Mouse (Mus musculus) kidney, postnatal 0 days (tissue): ENCODE measurements around the gene Bri3. TPM values are rescaled to one million over a fixed set of nuclear protein-coding genes. Genes with fewer than 3 reads are reported as not detected.

Source experiments
- ATAC-seq: fragments of 200-750 bp; cut with Nextera tagmentation; replicated peaks from 2 replicates; pipeline ENCODE4 v1.8.0; 2017; ENCODE audit warnings: low read depth, moderate number of reproducible peaks, moderate TSS enrichment, moderate library complexity; ENCODE audit not compliant: low FRiP score
- DNase-seq: peaks from one replicate; pipeline ENCODE4 v3.0.0-alpha.2; 2016; ENCODE audit warnings: low spot score
- H3K27ac ChIP-seq: fragments of 300-500 bp; sonication (generic); 2 replicates; pipeline ENCODE4 v1.5.1; 2014; ENCODE audit warnings: mild to moderate bottlenecking
- H3K27me3 ChIP-seq: fragments of 300-500 bp; sonication (generic); 2 replicates; pipeline ENCODE4 v1.6.1; 2014; ENCODE audit warnings: low read length, mixed read lengths; ENCODE audit not compliant: insufficient read depth
- H3K36me3 ChIP-seq: fragments of 300-500 bp; sonication (generic); 2 replicates; pipeline ENCODE4 v1.6.1; 2014; ENCODE audit warnings: low read length, mixed read lengths; ENCODE audit not compliant: insufficient read depth
- H3K4me1 ChIP-seq: fragments of 300-500 bp; sonication (generic); replicated peaks from 2 replicates; pipeline ENCODE4 v1.6.1; 2014; ENCODE audit warnings: antibody characterized with exemption, low read length, mixed read lengths; ENCODE audit not compliant: insufficient read depth
- H3K4me2 ChIP-seq: fragments of 300-500 bp; sonication (generic); 2 replicates; pipeline ENCODE4 v1.6.1; 2014; ENCODE audit warnings: mild to moderate bottlenecking, low read length, moderate library complexity, mixed read lengths
- H3K4me3 ChIP-seq: fragments of 300-500 bp; sonication (generic); replicated peaks from 2 replicates; pipeline ENCODE4 v1.5.1; 2014; ENCODE audit warnings: low read depth, low read length
- H3K9ac ChIP-seq: fragments of 300-500 bp; sonication (generic); 2 replicates; pipeline ENCODE4 v1.6.1; 2014; ENCODE audit warnings: low read depth, low read length
- H3K9me3 ChIP-seq: fragments of 300-500 bp; sonication (generic); replicated peaks from 2 replicates; pipeline ENCODE4 v1.6.1; 2016; ENCODE audit warnings: low read length, inconsistent platforms, mixed read lengths
- CTCF ChIP-seq: IDR thresholded peaks from 2 replicates; pipeline ENCODE4 v1.5.1; 2016; ENCODE audit warnings: antibody characterized with exemption, low read depth, mild to moderate bottlenecking, moderate library complexity
- WGBS: fragments of 180-500 bp; shearing (Covaris S2); extraction: QIAGEN DNeasy Blood & Tissue Kit; methylation state at CpG from one replicate; pipeline ENCODE4 v1.1.7; 2014; 5-methylcytosine and 5-hydroxymethylcytosine counted together
- polyA plus RNA-seq: library from polyadenylated mRNA; unstranded; fragments of >200 nt; fragmentation: Nextera tagmentation; extraction: Ambion mirVana; gene quantifications from 2 replicates; pipeline ENCODE4 v1.2.1, GENCODE M21; 2015

Gene Bri3
- polyA plus RNA-seq, 1 experiment from 2014 or later: 224 TPM

GRCm38 (mm10) chr5:144394142-144394541 lies 149.9 kb downstream of the Bri3 start:
- H3K9ac ChIP-seq: no peak overlapping the region
- no peaks in the 10 kb centered on the region for H3K4me1 ChIP-seq
- no peak overlapping the region for H3K4me2 ChIP-seq
- no peak for DNase-seq
- no peaks in the 10 kb centered on the region for H3K27me3 ChIP-seq
- H3K36me3 ChIP-seq: no peaks in the 10 kb centered on the region
- no peak for ATAC-seq
- no peak for TF ChIP-seq CTCF
- H3K27ac ChIP-seq: no peak overlapping the region
- WGBS: 87% methylated on average over 2 of the region's 2 CpGs
- no peaks in the 10 kb centered on the region for H3K9me3 ChIP-seq
- H3K4me3 ChIP-seq: no peak overlapping the region

DNA sequence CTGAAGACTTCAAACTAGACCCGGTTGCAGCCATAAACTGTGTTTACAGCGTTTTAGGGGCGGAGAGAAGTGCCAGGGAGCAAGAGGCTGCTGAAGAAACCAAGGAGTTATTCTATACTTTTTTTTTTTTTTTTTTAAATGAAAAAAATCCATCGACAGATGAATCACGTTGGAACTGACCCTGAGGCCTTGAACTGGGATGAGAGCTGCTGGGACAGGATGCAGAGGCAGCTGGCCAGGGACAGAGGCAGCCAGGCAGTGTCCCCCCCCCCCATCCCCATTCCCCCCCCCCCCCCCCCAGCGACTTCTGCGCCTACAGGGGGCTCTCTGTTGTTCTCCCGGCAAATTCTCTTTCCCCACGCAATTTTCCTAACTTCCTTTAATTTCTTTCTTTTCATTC lies 153.3 kb downstream of the Bri3 start:
- H3K36me3 ChIP-seq: no peaks in the 10 kb centered on the region
- H3K4me1 ChIP-seq: no peaks in the 10 kb centered on the region
- H3K27me3 ChIP-seq: no peaks in the 10 kb centered on the region
- H3K4me3 ChIP-seq: no peak overlapping the region
- H3K27ac ChIP-seq: no peak overlapping the region
- no peaks in the 10 kb centered on the region for H3K9me3 ChIP-seq
- ATAC-seq (no peak), DNase-seq (peak; percentile 8)
- 6% methylated on average over 6 of the region's 9 CpGs for WGBS
- TF ChIP-seq CTCF: no peak
- H3K4me2 ChIP-seq: no peak overlapping the region
- no peak overlapping the region for H3K9ac ChIP-seq

GRCm38 (mm10) chr5:144400821-144401220 lies 156.6 kb downstream of the Bri3 start:
- no peak for ATAC-seq
- no peaks in the 10 kb centered on the region for H3K27me3 ChIP-seq
- no peak for TF ChIP-seq CTCF
- H3K36me3 ChIP-seq: no peaks in the 10 kb centered on the region
- WGBS: 55% methylated on average over 5 of the region's 5 CpGs
- H3K4me3 ChIP-seq: no peak overlapping the region
- DNase-seq: no peak
- no peaks in the 10 kb centered on the region for H3K9me3 ChIP-seq
- no peak overlapping the region for H3K9ac ChIP-seq
- H3K27ac ChIP-seq: no peak overlapping the region
- no peaks in the 10 kb centered on the region for H3K4me1 ChIP-seq
- no peak overlapping the region for H3K4me2 ChIP-seq

DNA sequence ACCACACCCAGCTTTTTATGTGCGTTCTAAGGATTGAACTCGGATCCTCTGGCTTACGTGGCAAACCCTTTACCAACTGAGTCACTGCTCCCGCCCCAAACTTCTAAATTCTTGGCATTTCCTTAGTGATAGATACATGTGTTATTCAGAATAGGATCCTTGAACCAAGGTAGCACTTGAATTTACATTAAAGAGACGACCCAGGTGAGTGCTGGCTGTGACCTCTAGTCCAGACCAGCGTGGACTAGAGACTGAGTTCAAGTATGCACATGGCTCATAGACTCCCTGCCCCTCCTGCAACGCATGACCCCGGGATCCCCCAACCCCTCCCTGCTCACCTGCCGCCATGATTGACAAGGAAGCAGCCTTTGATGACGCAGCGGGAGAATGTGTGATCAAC lies 162.0 kb downstream of the Bri3 start:
- H3K27me3 ChIP-seq: no peaks in the 10 kb centered on the region
- no peak for DNase-seq
- no peak overlapping the region for H3K4me3 ChIP-seq
- H3K4me2 ChIP-seq: no peak overlapping the region
- no peak overlapping the region for H3K27ac ChIP-seq
- no peaks in the 10 kb centered on the region for H3K9me3 ChIP-seq
- no peak overlapping the region for H3K9ac ChIP-seq
- no peaks in the 10 kb centered on the region for H3K4me1 ChIP-seq
- ATAC-seq: no peak
- TF ChIP-seq CTCF: no peak
- H3K36me3 ChIP-seq: no peaks in the 10 kb centered on the region
- 88% methylated on average over 11 of the region's 11 CpGs for WGBS

- TF ChIP-seq CTCF: no peak
- ATAC-seq: no peak
- no peak overlapping the region for H3K4me2 ChIP-seq
- no peak overlapping the region for H3K27ac ChIP-seq
- 95% methylated on average over 10 of the region's 10 CpGs for WGBS
- no peaks in the 10 kb centered on the region for H3K4me1 ChIP-seq
- no peaks in the 10 kb centered on the region for H3K9me3 ChIP-seq
- H3K36me3 ChIP-seq: no peaks in the 10 kb centered on the region
- no peak overlapping the region for H3K4me3 ChIP-seq
- no peaks in the 10 kb centered on the region for H3K27me3 ChIP-seq
- DNase-seq: no peak
- H3K9ac ChIP-seq: no peak overlapping the region
Measured at GRCm38 (mm10) chr5:144410666-144411065, 166.4 kb downstream of the Bri3 start.

- no peak for TF ChIP-seq CTCF
- no peak overlapping the region for H3K9ac ChIP-seq
- ATAC-seq (no peak), DNase-seq (no peak)
- H3K27me3 ChIP-seq: no peaks in the 10 kb centered on the region
- WGBS: 52% methylated on average over 5 of the region's 5 CpGs
- H3K27ac ChIP-seq: no peak overlapping the region
- H3K36me3 ChIP-seq: no peaks in the 10 kb centered on the region
- H3K4me1 ChIP-seq: no peaks in the 10 kb centered on the region
- no peak overlapping the region for H3K4me3 ChIP-seq
- no peak overlapping the region for H3K4me2 ChIP-seq
- no peaks in the 10 kb centered on the region for H3K9me3 ChIP-seq
Measured at GRCm38 (mm10) chr5:144411702-144412101, 167.5 kb downstream of the Bri3 start.

GRCm38 (mm10) chr5:144412781-144413180 lies 168.5 kb downstream of the Bri3 start:
- DNase-seq (no peak), ATAC-seq (no peak)
- no peaks in the 10 kb centered on the region for H3K27me3 ChIP-seq
- no peaks in the 10 kb centered on the region for H3K4me1 ChIP-seq
- no peaks in the 10 kb centered on the region for H3K36me3 ChIP-seq
- 64% methylated on average over 4 of the region's 4 CpGs for WGBS
- H3K9ac ChIP-seq: no peak overlapping the region
- no peak overlapping the region for H3K4me3 ChIP-seq
- no peaks in the 10 kb centered on the region for H3K9me3 ChIP-seq
- H3K4me2 ChIP-seq: no peak overlapping the region
- TF ChIP-seq CTCF: no peak
- H3K27ac ChIP-seq: no peak overlapping the region
